Mouse (Mus musculus): ENCODE results near the gene Hck. TPM values are rescaled to one million over a fixed set of nuclear protein-coding genes. Genes with fewer than 3 reads are reported as not detected.
A peak's percentile ranks its signal among the peaks of the same experiment; 100 is the strongest.

The Hck gene
- polyA plus RNA-seq, 1 experiment: 2.4 TPM

DNA sequence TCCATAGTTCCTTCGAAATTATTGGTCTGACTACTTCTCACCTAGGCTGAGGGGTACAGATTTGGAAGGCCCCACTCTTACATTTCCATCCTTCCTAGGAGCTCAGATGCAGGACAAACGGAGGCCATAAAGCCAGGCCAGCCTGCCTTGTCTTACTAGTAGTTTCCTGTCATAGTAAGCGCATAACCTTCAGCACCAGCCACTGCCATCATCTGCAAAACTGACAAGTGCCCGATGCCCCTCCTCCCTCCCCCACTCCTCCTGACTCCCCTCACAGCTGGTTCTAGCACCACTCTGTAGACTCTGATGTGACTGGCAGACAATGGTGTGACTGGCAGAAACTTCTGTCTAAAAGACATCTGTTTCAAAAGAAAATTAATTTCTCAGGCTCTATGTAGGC, 22.1 kb upstream of the Hck start:
- no peak overlapping the region for H3K4me3 ChIP-seq (ENCODE audit: low read depth, low read length)
- H3K9ac ChIP-seq (ENCODE audit: low read depth, poor library complexity, severe bottlenecking): no peak overlapping the region
- H3K36me3 ChIP-seq (ENCODE audit: control insufficient read depth, insufficient read depth, low read length, poor library complexity, severe bottlenecking): no peaks in the 10 kb centered on the region
- no peaks in the 10 kb centered on the region for H3K4me1 ChIP-seq (ENCODE audit: control insufficient read depth, insufficient read depth, low read length)
- no peaks in the 10 kb centered on the region for H3K27me3 ChIP-seq (ENCODE audit: control insufficient read depth, insufficient read depth, low read length, poor library complexity, severe bottlenecking)
- no peaks in the 10 kb centered on the region for H3K9me3 ChIP-seq (replicated peaks; ENCODE audit: control insufficient read depth, insufficient read depth, low read length, poor library complexity, severe bottlenecking)
- no peak for TF ChIP-seq CTCF (IDR thresholded peaks at IDR 0.05; ENCODE audit: low read depth, low read length)
- TF ChIP-seq POLR2A (IDR thresholded peaks at IDR 0.05; ENCODE audit: insufficient read depth, low read length): no peak
- no peak for TF ChIP-seq EP300 (IDR thresholded peaks at IDR 0.05; ENCODE audit: insufficient read depth, low read depth, low read length)
- H3K27ac ChIP-seq (ENCODE audit: insufficient read depth, low read length): no peak overlapping the region

DNA sequence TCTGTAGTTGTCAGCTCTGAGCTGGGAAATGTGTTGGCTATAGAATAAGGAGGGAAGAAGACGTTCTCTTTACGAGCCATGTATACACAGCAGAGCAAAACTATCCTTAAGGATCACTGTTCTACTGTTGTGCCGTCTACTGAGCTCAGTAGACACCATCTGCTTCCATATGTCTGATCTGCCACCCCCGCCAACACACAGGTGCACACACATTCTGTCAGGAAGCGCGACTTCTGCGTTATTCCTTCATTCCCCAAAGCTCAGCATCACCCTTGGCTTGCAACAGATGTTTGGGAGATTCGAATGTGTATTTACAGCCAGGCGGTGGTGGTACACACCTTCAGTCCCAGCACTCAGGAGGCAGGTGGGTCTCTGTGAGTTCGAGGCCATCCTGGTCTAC, 21.2 kb upstream of the Hck start:
- no peaks in the 10 kb centered on the region for H3K9me3 ChIP-seq (replicated peaks; ENCODE audit: control insufficient read depth, insufficient read depth, low read length, poor library complexity, severe bottlenecking)
- H3K4me1 ChIP-seq (ENCODE audit: control insufficient read depth, insufficient read depth, low read length): no peaks in the 10 kb centered on the region
- no peak overlapping the region for H3K9ac ChIP-seq (ENCODE audit: low read depth, poor library complexity, severe bottlenecking)
- H3K4me3 ChIP-seq (ENCODE audit: low read depth, low read length): no peak overlapping the region
- no peaks in the 10 kb centered on the region for H3K36me3 ChIP-seq (ENCODE audit: control insufficient read depth, insufficient read depth, low read length, poor library complexity, severe bottlenecking)
- TF ChIP-seq EP300 (IDR thresholded peaks at IDR 0.05; ENCODE audit: insufficient read depth, low read depth, low read length) (no peak), POLR2A (IDR thresholded peaks at IDR 0.05; ENCODE audit: insufficient read depth, low read length) (no peak), CTCF (IDR thresholded peaks at IDR 0.05; ENCODE audit: low read depth, low read length) (no peak)
- H3K27ac ChIP-seq (ENCODE audit: insufficient read depth, low read length): no peak overlapping the region
- H3K27me3 ChIP-seq (ENCODE audit: control insufficient read depth, insufficient read depth, low read length, poor library complexity, severe bottlenecking): no peaks in the 10 kb centered on the region

- Histone ChIP-seq H3K4me3 (ENCODE audit: low read depth, low read length) (no peak overlapping the region), H3K9me3 (replicated peaks; ENCODE audit: control insufficient read depth, insufficient read depth, low read length, poor library complexity, severe bottlenecking) (no peaks in the 10 kb centered on the region), H3K36me3 (ENCODE audit: control insufficient read depth, insufficient read depth, low read length, poor library complexity, severe bottlenecking) (no peaks in the 10 kb centered on the region), H3K9ac (ENCODE audit: low read depth, poor library complexity, severe bottlenecking) (no peak overlapping the region), H3K27me3 (ENCODE audit: control insufficient read depth, insufficient read depth, low read length, poor library complexity, severe bottlenecking) (no peaks in the 10 kb centered on the region), H3K27ac (ENCODE audit: insufficient read depth, low read length) (no peak overlapping the region), H3K4me1 (ENCODE audit: control insufficient read depth, insufficient read depth, low read length) (no peaks in the 10 kb centered on the region)
- no peak for TF ChIP-seq CTCF (IDR thresholded peaks at IDR 0.05; ENCODE audit: low read depth, low read length)
These were observed 19.0 kb upstream of the Hck start for GRCm38 (mm10) chr2:153089316-153089715.

GRCm38 (mm10) chr2:153090551-153091165, 17.6 kb upstream of the Hck start:
- no peaks in the 10 kb centered on the region for H3K36me3 ChIP-seq (ENCODE audit: control insufficient read depth, insufficient read depth, low read length, poor library complexity, severe bottlenecking)
- H3K27ac ChIP-seq (ENCODE audit: insufficient read depth, low read length): no peak overlapping the region
- no peaks in the 10 kb centered on the region for H3K4me1 ChIP-seq (ENCODE audit: control insufficient read depth, insufficient read depth, low read length)
- no peaks in the 10 kb centered on the region for H3K27me3 ChIP-seq (ENCODE audit: control insufficient read depth, insufficient read depth, low read length, poor library complexity, severe bottlenecking)
- TF ChIP-seq CTCF (IDR thresholded peaks at IDR 0.05; ENCODE audit: low read depth, low read length) (no peak), EP300 (IDR thresholded peaks at IDR 0.05; ENCODE audit: insufficient read depth, low read depth, low read length) (no peak), POLR2A (IDR thresholded peaks at IDR 0.05; ENCODE audit: insufficient read depth, low read length) (no peak)
- H3K9ac ChIP-seq (ENCODE audit: low read depth, poor library complexity, severe bottlenecking): no peak overlapping the region
- H3K9me3 ChIP-seq (replicated peaks; ENCODE audit: control insufficient read depth, insufficient read depth, low read length, poor library complexity, severe bottlenecking): no peaks in the 10 kb centered on the region
- no peak overlapping the region for H3K4me3 ChIP-seq (ENCODE audit: low read depth, low read length)

- Histone ChIP-seq H3K4me3 (ENCODE audit: low read depth, low read length) (no peak overlapping the region), H3K36me3 (ENCODE audit: control insufficient read depth, insufficient read depth, low read length, poor library complexity, severe bottlenecking) (no peaks in the 10 kb centered on the region), H3K9ac (ENCODE audit: low read depth, poor library complexity, severe bottlenecking) (no peak overlapping the region), H3K4me1 (ENCODE audit: control insufficient read depth, insufficient read depth, low read length) (no peaks in the 10 kb centered on the region), H3K27me3 (ENCODE audit: control insufficient read depth, insufficient read depth, low read length, poor library complexity, severe bottlenecking) (no peaks in the 10 kb centered on the region), H3K27ac (ENCODE audit: insufficient read depth, low read length) (peak overlapping the region; percentile 80), H3K9me3 (replicated peaks; ENCODE audit: control insufficient read depth, insufficient read depth, low read length, poor library complexity, severe bottlenecking) (no peaks in the 10 kb centered on the region)
- TF ChIP-seq EP300 (IDR thresholded peaks at IDR 0.05; ENCODE audit: insufficient read depth, low read depth, low read length) (no peak), CTCF (IDR thresholded peaks at IDR 0.05; ENCODE audit: low read depth, low read length) (no peak), POLR2A (IDR thresholded peaks at IDR 0.05; ENCODE audit: insufficient read depth, low read length) (no peak)
These were observed 1.1 kb upstream of the Hck start for GRCm38 (mm10) chr2:153107046-153107766.

- no peaks in the 10 kb centered on the region for H3K36me3 ChIP-seq (ENCODE audit: control insufficient read depth, insufficient read depth, low read length, poor library complexity, severe bottlenecking)
- no peaks in the 10 kb centered on the region for H3K9me3 ChIP-seq (replicated peaks; ENCODE audit: control insufficient read depth, insufficient read depth, low read length, poor library complexity, severe bottlenecking)
- peak overlapping the region; percentile 80 for H3K27ac ChIP-seq (ENCODE audit: insufficient read depth, low read length)
- H3K4me1 ChIP-seq (ENCODE audit: control insufficient read depth, insufficient read depth, low read length): no peaks in the 10 kb centered on the region
- TF ChIP-seq EP300 (IDR thresholded peaks at IDR 0.05; ENCODE audit: insufficient read depth, low read depth, low read length) (no peak), CTCF (IDR thresholded peaks at IDR 0.05; ENCODE audit: low read depth, low read length) (no peak), POLR2A (IDR thresholded peaks at IDR 0.05; ENCODE audit: insufficient read depth, low read length) (no peak)
- H3K27me3 ChIP-seq (ENCODE audit: control insufficient read depth, insufficient read depth, low read length, poor library complexity, severe bottlenecking): no peaks in the 10 kb centered on the region
- peak overlapping the region; percentile 17; the same call in 1 of the 2 replicates for H3K4me3 ChIP-seq (ENCODE audit: low read depth, low read length)
- 0 out of 2 replicates have a peak overlapping the region, but pooled peaks have one; percentile 7 for H3K9ac ChIP-seq (ENCODE audit: low read depth, poor library complexity, severe bottlenecking)
These were observed 466 bp upstream of the Hck start for GRCm38 (mm10) chr2:153107802-153108201.
